Comparison of ENCODE assay signal across 1 mouse cellular context in genomic region chr10:128525671-128526308, GRCm38 (mm10).
TF ChIP-seq lines count a peak whose summit lies in the region.

Gene Esyt1, minus strand, starts transcription at chr10:128525871.

TF ChIP-seq in CH12.LX, 34 proteins besides CTCF, POLR2A, EP300 and RAD21 (continued from another document):
- TF ChIP-seq TCF12 (IDR thresholded peaks at IDR 0.05; ENCODE audit: low read depth, low read length) (peak; percentile 60), POLR2AphosphoS2 (IDR thresholded peaks at IDR 0.05; ENCODE audit: low read depth, low read length) (peak; percentile 54; the same call in 1 of the 2 replicates), SIN3A (IDR thresholded peaks at IDR 0.05; ENCODE audit: low read length) (no peak; the same call in 1 of the 2 replicates), NELFE (IDR thresholded peaks at IDR 0.05; ENCODE audit: low read depth, low read length) (peak; percentile 63), HCFC1 (IDR thresholded peaks at IDR 0.05; ENCODE audit: low read depth, low read length) (peak; percentile 52), E2F4 (IDR thresholded peaks at IDR 0.05; ENCODE audit: insufficient replicate concordance, low read depth, low read length) (peak; percentile 94; the same call in 1 of the 2 replicates), ZMIZ1 (IDR thresholded peaks at IDR 0.05; ENCODE audit: low read depth, low read length) (peak; percentile 83), MYC (IDR thresholded peaks at IDR 0.05; ENCODE audit: low read depth, low read length) (peak; percentile 87), SMC3 (IDR thresholded peaks at IDR 0.05; ENCODE audit: low read depth, low read length) (no peak), MEF2A (IDR thresholded peaks at IDR 0.05; ENCODE audit: borderline replicate concordance, low read depth, low read length) (no peak), ETS1 (conservative IDR thresholded peaks at IDR 0.05; ENCODE audit: low read depth, low read length) (peak; percentile 44; the same call in 1 of the 2 replicates), JUND (conservative IDR thresholded peaks at IDR 0.05; ENCODE audit: low read depth, low read length) (peak; percentile 73), ELF1 (IDR thresholded peaks at IDR 0.05; ENCODE audit: low read depth, low read length) (0 out of 2 replicates have a peak, but pooled peaks have one; percentile 38), KAT2A (IDR thresholded peaks at IDR 0.05; ENCODE audit: insufficient replicate concordance, low read length) (no peak), PAX5 (IDR thresholded peaks at IDR 0.05; ENCODE audit: low read length) (no peak), MXI1 (IDR thresholded peaks at IDR 0.05; ENCODE audit: low read depth, low read length) (no peak; the same call in 1 of the 2 replicates), MAZ (IDR thresholded peaks at IDR 0.05; ENCODE audit: low read depth, low read length) (peak; percentile 71), NRF1 (IDR thresholded peaks at IDR 0.05; ENCODE audit: low read depth, low read length) (no peak), GABPA (IDR thresholded peaks at IDR 0.05; ENCODE audit: insufficient replicate concordance, low read depth, low read length) (no peak), MAX (IDR thresholded peaks at IDR 0.05; ENCODE audit: low read length) (peak; percentile 91; the same call in 1 of the 2 replicates)
TF ChIP-seq in CH12.LX: peak in this region for 17.
